Mouse (Mus musculus) midbrain, postnatal 0 days (tissue): Measurements from ENCODE around the gene Dhh. TPM values are rescaled to one million over a fixed set of nuclear protein-coding genes. Genes with fewer than 3 reads are reported as not detected.

Experiments
- ATAC-seq: fragments of 200-750 bp; cut with Nextera tagmentation; 2 replicates; pipeline ENCODE4 v1.8.0; 2017; ENCODE audit warnings: moderate number of reproducible peaks, mild to moderate bottlenecking, moderate TSS enrichment, moderate library complexity; ENCODE audit not compliant: low FRiP score
- DNase-seq: peaks from one replicate; pipeline ENCODE4 v3.0.0-alpha.2; 2015; ENCODE audit warnings: low spot score
- H3K27ac ChIP-seq: fragments of 300-500 bp; sonication (generic); 2 replicates; pipeline ENCODE4 v1.5.1; 2014; ENCODE audit warnings: low read depth, mild to moderate bottlenecking, low read length, mixed read lengths
- H3K27me3 ChIP-seq: fragments of 300-500 bp; sonication (generic); 2 replicates; pipeline ENCODE4 v1.6.1; 2014; ENCODE audit warnings: low read length, control low read depth, mixed read lengths; ENCODE audit not compliant: insufficient read depth
- H3K36me3 ChIP-seq: fragments of 300-500 bp; sonication (generic); 2 replicates; pipeline ENCODE4 v1.6.1; 2014; ENCODE audit warnings: low read length, control low read depth, mixed read lengths; ENCODE audit not compliant: insufficient read depth
- H3K4me1 ChIP-seq: fragments of 300-500 bp; sonication (generic); 2 replicates; pipeline ENCODE4 v1.6.1; 2014; ENCODE audit warnings: mild to moderate bottlenecking, control low read depth, antibody characterized with exemption, low read length, mixed read lengths; ENCODE audit not compliant: insufficient read depth
- H3K4me2 ChIP-seq: fragments of 300-500 bp; sonication (generic); 2 replicates; pipeline ENCODE4 v1.6.1; 2014; ENCODE audit warnings: low read depth, mild to moderate bottlenecking, low read length, mixed read lengths; ENCODE audit not compliant: poor library complexity, severe bottlenecking
- H3K4me3 ChIP-seq: fragments of 300-500 bp; sonication (generic); 2 replicates; pipeline ENCODE4 v1.5.1; 2014; ENCODE audit warnings: low read depth, mild to moderate bottlenecking, low read length, moderate library complexity
- H3K9ac ChIP-seq: fragments of 300-500 bp; sonication (generic); replicated peaks from 2 replicates; pipeline ENCODE4 v1.6.1; 2014; ENCODE audit warnings: mild to moderate bottlenecking, low read length, moderate library complexity, mixed read lengths; ENCODE audit not compliant: poor library complexity, severe bottlenecking
- H3K9me3 ChIP-seq: fragments of 300-500 bp; sonication (generic); 2 replicates; pipeline ENCODE4 v1.6.1; 2016; ENCODE audit warnings: low read length, control low read depth
- CTCF ChIP-seq: IDR thresholded peaks from 2 replicates; pipeline ENCODE4 v1.5.1; 2016; ENCODE audit warnings: antibody characterized with exemption, mild to moderate bottlenecking
- WGBS: fragments of 180-500 bp; shearing (Covaris S2); extraction: QIAGEN DNeasy Blood & Tissue Kit; methylation state at CpG from one replicate; pipeline ENCODE4 v1.1.7; 2014; 5-methylcytosine and 5-hydroxymethylcytosine counted together
- polyA plus RNA-seq: library from polyadenylated mRNA; unstranded; fragments of >200 nt; fragmentation: Nextera tagmentation; extraction: Ambion mirVana; gene quantifications from 2 replicates; pipeline ENCODE4 v1.2.1, GENCODE M21; 2015
- total RNA-seq: library from RNA; depleted of rRNA; stranded (reverse); fragments of >200 nt; gene quantifications from 2 replicates; pipeline ENCODE4 v1.2.3, GENCODE M21; 2014

Gene Dhh
- total and polyA plus RNA-seq, 2 experiments from 2014 or later = 0.22 to 0.38 TPM

GRCm38 (mm10) chr15:98893036-98893435 lies 5.3 kb downstream of the Dhh start:
- no peaks in the 10 kb centered on the region for H3K9me3 ChIP-seq
- H3K36me3 ChIP-seq = no peaks in the 10 kb centered on the region
- H3K27me3 ChIP-seq = peaks cover 43% of the 10 kb centered on the region
- no peak for DNase-seq
- no peak overlapping the region for H3K4me2 ChIP-seq
- no peak for TF ChIP-seq CTCF
- H3K9ac ChIP-seq = no peak overlapping the region
- WGBS = 44% methylated on average over 4 of the region's 4 CpGs
- H3K27ac ChIP-seq = no peak overlapping the region
- ATAC-seq = no peak
- H3K4me3 ChIP-seq = no peak overlapping the region
- H3K4me1 ChIP-seq = peaks cover 22% of the 10 kb centered on the region

- H3K27ac ChIP-seq = no peak overlapping the region
- H3K4me3 ChIP-seq = no peak overlapping the region
- H3K4me2 ChIP-seq = no peak overlapping the region
- peaks cover 19% of the 10 kb centered on the region; the same call in 1 of the 2 replicates for H3K4me1 ChIP-seq
- H3K27me3 ChIP-seq = peaks cover 33% of the 10 kb centered on the region
- no peaks in the 10 kb centered on the region for H3K36me3 ChIP-seq
- H3K9ac ChIP-seq = no peak overlapping the region
- TF ChIP-seq CTCF = peak; percentile 95
- WGBS = 46% methylated on average over 6 of the region's 6 CpGs
- DNase-seq = peak; percentile 92
- no peaks in the 10 kb centered on the region for H3K9me3 ChIP-seq
- ATAC-seq = no peak
Measured at GRCm38 (mm10) chr15:98891907-98892606, 6.3 kb downstream of the Dhh start.

- WGBS = 11% methylated on average over 19 of the region's 19 CpGs
- no peaks in the 10 kb centered on the region for H3K9me3 ChIP-seq
- DNase-seq (no peak), ATAC-seq (no peak)
- peaks cover 19% of the 10 kb centered on the region; the same call in 1 of the 2 replicates for H3K4me1 ChIP-seq
- H3K27ac ChIP-seq = no peak overlapping the region
- TF ChIP-seq CTCF = no peak
- H3K27me3 ChIP-seq = peaks cover 25% of the 10 kb centered on the region
- no peak overlapping the region for H3K4me3 ChIP-seq
- no peaks in the 10 kb centered on the region for H3K36me3 ChIP-seq
- H3K4me2 ChIP-seq = no peak overlapping the region
- H3K9ac ChIP-seq = no peak overlapping the region
Measured at GRCm38 (mm10) chr15:98891198-98891742, 7.1 kb downstream of the Dhh start.

- Histone ChIP-seq H3K27me3 (no peaks in the 10 kb centered on the region), H3K4me1 (no peaks in the 10 kb centered on the region), H3K9ac (no peak overlapping the region), H3K9me3 (no peaks in the 10 kb centered on the region), H3K27ac (no peak overlapping the region), H3K36me3 (no peaks in the 10 kb centered on the region), H3K4me2 (no peak overlapping the region), H3K4me3 (no peak overlapping the region)
- DNase-seq (no peak), ATAC-seq (no peak)
- 85% methylated on average over 7 of the region's 7 CpGs for WGBS
- no peak for TF ChIP-seq CTCF
Measured at GRCm38 (mm10) chr15:98887526-98887925, 10.8 kb downstream of the Dhh start.

GRCm38 (mm10) chr15:98886667-98887387 lies 11.5 kb downstream of the Dhh start:
- Histone ChIP-seq H3K4me1 (no peaks in the 10 kb centered on the region), H3K27ac (no peak overlapping the region), H3K4me2 (no peak overlapping the region), H3K9me3 (no peaks in the 10 kb centered on the region), H3K9ac (no peak overlapping the region), H3K27me3 (no peaks in the 10 kb centered on the region), H3K36me3 (no peaks in the 10 kb centered on the region), H3K4me3 (no peak overlapping the region)
- WGBS = 65% methylated on average over 8 of the region's 8 CpGs
- no peak for TF ChIP-seq CTCF
- DNase-seq = no peak
- no peak for ATAC-seq

GRCm38 (mm10) chr15:98884106-98884505 lies 14.2 kb downstream of the Dhh start:
- TF ChIP-seq CTCF = no peak
- WGBS = 85% methylated on average over 1 of the region's 1 CpGs
- no peak overlapping the region for H3K4me3 ChIP-seq
- ATAC-seq (no peak), DNase-seq (no peak)
- no peak overlapping the region for H3K4me2 ChIP-seq
- no peak overlapping the region for H3K9ac ChIP-seq
- H3K9me3 ChIP-seq = no peaks in the 10 kb centered on the region
- H3K36me3 ChIP-seq = no peaks in the 10 kb centered on the region
- H3K27me3 ChIP-seq = no peaks in the 10 kb centered on the region
- H3K4me1 ChIP-seq = 0 out of 2 replicates have a peak, but pooled peaks cover 2% of the 10 kb centered on the region
- no peak overlapping the region for H3K27ac ChIP-seq
